Mouse (Mus musculus): Measurements from ENCODE around the gene B4galt4.
"Not testable (repeated sequence)": the region's sequence is repeated elsewhere in the genome, so short reads cannot be mapped to it uniquely, and the experiment has no call there.

B4galt4 gene

DNA sequence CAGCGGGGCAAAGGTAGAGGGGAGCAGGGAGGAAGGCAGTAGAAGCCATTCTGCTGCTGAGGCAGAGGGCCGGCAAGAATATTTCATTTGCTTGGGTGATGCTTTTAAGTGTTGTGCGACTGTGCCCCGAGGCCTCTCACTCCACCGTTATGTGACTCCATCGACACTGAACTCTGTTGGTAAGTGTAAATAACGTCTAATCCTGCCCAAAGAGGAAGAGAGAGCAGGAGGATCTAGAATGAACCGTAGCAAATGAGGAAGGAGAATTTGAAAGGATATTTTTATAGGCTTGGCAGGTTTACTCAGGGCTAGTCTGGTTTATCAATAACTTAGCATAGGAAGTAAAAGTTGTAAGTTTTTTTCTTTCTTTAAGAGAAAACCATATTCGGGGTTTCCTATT, 27.5 kb downstream of the B4galt4 start:
- DNase-seq (ENCODE audit: low spot score in 2 of 2): no peak

DNA sequence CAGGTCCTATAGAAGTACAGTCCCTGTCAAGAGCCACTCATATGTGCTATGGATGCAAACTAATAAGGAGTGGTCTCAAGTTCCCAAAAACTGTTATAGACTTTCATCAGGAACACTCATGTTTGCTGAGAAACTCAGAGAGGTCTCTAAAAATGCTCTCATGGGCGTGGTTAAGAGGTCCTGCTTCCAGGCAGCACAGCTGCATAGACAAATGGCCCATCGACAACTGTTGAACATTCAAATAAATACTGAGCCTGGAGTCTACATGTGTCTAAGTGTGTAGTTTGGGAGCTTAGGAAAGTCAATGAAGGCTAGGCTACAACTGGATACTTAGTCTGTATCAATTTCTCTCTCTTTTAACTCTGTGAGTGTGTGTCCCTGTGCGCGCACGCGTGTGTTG, 29.1 kb downstream of the B4galt4 start:
- no peak for DNase-seq (ENCODE audit: low spot score in 2 of 2)

DNA sequence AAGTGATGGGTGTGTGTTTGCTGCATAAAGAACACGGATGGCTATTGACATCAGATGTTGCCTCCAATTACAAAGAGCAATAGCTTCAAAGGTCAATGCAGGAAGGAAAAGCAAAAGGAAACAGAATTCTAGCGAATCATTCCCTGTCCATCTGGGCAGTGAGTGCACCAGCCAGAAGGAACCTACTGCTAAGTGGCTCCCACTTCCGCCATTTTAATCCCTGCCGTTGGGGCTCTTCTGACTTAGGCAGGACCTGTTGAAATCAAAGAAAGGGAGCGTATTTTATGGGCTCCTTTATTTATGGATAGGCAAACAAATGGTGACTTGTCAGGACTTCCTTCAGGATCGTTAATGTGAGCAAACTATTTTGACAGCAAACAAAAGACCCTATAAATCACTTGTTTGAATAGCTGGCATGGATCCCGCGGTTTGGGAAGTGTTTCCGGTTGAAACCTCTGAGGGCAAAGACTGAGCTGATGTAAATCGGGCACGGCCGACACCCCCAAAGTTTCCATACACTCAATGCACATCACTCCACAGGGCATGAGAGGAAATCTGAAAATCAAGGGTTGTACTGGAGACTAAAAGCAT, 30.9 kb downstream of the B4galt4 start:
- DNase-seq (ENCODE audit: low spot score in 2 of 2): no peak

DNA sequence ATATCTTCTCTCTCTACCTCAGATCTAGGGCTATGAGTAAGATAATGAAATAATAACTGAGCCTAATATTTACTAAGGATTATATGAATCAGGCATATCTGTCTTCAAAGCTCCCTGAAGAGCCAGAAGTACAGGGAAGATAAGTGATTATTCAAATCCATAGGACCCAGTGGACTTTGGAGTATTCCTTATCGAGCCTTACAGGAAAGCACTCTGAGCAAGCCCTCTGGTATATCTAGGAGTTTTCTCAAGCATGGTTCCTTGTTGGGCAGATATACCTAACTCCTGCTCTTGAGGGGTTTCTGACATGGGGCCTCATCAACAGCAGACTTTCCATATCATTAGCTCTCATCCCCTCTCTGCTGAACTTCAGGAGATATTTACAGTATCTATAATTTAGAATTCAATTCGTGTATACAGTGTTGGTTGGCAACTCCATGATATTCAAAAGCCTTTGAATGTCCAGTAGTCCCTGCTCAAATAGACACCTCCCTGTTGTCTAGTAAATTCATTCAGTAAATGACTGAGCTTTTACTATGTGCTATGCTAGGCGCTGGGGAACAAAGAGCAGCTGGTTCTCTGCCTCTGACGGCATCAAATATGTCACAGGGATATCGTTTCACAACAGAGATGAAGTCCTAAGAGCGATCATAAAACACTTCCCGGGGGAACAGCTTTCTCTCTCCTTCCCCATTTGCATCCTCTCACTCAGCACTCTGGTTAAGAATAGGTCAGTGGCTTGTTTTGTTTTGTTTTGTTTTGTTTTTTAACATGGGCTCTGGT, 33.1 kb downstream of the B4galt4 start:
- DNase-seq (ENCODE audit: low spot score in 2 of 2): no peak

DNA sequence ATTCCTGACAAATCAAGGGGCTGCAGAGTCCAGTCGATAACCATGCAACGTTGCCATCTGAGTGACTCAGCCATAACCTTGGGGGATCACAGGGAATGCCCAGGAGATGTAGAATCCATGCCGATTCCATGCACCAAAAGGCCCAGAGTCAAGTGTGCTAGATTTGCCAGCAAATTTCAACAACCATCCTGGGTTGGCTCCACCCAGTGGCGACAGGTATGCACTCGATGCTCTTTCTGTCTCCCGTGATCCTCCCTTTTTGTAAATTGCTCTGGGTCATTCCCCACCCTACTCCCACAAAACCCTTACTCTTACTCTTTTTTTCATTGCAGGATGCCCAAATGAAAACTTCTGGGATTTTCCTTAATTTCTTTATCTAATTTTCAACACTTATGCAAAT, 34.3 kb downstream of the B4galt4 start:
- no peak for DNase-seq (ENCODE audit: low spot score in 2 of 2)

DNA sequence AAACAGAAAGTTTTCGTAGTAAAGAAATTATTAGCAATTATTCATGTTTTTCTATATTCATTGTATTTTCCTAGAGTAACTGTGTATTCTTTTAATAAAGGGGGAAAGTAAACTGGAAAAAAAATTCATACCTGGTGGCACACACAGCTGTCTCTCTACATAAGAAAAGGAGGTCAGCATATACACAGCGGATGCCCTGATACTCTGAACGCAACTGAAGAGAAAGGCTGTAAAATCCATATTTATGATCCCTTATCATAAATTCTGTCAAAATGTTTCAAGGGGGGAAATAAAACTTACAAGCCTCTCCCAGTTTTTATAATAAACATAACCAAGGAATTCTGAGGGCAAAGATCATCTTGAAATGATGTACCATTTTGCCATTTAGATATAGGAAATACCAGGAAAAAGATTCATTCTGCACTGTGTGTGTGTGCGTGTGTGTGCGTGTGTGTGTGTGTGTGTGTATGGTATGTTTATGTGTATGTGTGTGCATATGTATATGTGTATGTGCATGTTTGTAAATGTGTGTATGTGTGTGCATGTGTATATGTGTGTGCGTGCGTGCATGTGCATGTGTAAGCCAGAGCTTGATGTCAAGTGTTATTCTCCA, 39.0 kb downstream of the B4galt4 start:
- no peak for DNase-seq (ENCODE audit: low spot score in 2 of 2)

DNA sequence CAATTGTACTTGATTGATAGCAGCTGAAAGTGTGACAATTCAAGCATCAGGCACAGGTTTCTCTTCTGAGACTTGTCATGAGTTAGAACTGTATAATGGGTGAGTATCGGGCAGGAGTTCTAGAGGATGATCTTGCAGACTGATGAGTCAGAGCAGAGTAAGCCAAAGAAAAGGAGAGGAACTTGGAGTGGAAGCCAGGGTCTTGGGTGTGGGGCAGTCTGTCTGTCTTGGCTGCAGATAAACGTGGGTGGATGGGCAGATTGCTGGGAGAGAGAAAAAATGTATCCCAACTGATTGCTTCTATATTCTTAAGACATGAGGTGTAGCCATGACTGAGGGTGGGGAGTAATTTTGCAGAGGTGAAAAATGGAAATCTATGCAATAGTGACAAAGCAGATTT, 39.9 kb downstream of the B4galt4 start:
- no peak for DNase-seq (ENCODE audit: low spot score in 2 of 2)

DNA sequence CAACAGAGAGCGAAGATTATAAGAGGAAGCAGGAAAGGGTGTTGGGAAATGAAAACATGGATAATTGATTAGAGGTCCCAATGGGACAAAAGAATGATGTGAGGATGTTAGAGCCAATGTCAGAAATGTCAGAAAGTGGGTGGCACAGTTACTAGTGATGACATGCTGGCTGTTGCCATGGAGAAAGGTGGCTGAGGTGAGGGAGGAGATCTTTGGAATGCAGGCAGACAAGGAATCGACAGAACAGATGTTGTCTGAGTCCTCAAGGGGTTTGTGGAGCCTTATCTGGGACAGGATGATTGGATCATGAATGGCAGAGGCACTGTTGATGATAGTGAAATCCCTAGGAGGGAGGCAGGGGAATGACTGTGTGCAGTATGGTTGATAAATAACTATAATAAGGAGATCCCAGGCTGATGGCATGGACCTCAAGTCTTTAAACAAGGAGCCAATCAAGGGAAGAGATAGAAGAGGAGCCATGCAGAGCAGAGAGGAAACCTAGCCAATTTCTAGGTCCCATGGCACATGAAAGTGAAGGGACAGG, 40.5 kb downstream of the B4galt4 start:
- no peak for DNase-seq (ENCODE audit: low spot score in 2 of 2)

DNA sequence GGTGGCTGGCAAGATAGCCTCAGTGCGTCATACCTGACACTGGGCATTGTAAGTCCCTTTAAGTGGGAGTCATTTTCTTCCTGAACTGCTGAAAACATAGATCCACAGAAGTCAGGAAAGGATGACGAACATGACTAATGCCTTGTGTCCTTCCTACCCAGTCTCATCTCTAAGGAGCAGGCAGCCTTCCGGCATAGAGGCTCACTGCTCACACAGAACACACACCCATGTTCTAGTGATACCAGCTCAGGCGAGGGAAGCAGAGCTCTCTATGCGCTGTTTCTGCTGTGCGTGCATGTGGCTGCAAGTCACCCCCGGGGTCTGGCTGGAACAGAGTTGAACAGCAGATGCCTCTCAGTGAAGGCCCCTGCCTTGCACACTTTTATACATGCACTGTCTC, 43.2 kb downstream of the B4galt4 start:
- DNase-seq (ENCODE audit: low spot score in 2 of 2): no peak

DNA sequence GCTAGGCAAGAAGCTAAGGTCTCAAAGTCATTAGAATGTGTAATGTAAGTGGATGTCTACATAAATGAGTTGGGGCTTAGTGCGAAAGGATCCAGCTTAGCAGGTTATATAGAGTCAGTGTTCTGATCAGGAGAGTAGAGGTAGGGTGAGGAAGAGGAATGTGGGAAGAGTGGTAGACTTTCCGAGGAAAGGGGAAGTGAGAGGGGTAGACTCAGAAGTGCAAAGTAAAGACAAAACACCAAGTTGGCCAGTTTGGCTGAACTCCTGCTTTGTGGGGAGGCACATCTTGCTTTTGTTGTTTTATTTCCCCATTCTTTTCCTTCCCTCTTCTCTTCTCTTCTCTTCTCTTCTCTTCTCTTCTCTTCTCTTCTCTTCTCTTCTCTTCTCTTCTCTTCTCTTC, 47.0 kb downstream of the B4galt4 start:
- no peak for DNase-seq (ENCODE audit: low spot score in 2 of 2)

DNA sequence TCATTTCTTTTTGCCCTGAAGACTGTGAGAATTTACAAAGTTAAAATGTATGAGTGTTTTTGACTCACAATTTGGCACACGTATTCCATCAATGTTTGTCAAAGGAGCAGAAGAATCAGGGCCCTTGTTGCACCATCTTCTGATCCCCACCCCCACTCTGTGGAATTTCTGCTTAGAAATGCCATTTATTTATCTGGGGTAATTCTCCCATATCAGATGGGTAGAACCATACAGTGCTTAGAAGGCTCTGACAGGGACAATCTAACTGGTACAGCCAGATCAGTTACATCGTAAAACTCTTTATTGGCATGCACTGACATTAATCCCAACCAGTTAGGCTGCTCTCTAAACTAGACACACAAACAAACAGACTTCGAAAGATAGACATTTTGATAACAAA, 47.9 kb downstream of the B4galt4 start:
- DNase-seq (ENCODE audit: low spot score in 2 of 2): no peak

DNA sequence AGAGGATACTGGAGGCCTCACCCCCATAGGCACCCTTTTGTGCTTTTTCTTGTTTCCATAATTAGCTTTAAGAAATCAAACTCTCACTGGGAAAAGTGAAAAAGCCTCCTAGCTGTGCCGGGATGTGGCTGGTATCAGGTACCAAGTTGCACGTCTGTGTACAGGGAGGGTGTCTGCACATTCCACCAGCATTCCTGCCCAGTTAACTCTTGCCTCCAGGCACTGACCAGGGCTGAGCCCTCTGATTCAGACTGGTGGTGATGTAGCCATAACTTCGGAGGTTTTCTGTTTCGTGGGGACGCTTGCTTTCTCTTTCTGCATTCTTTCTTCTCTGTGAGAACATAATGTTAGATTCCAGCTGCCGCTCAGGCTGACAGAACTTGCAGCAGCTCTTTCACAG, 51.1 kb downstream of the B4galt4 start:
- no peak for DNase-seq (ENCODE audit: low spot score in 2 of 2)

DNA sequence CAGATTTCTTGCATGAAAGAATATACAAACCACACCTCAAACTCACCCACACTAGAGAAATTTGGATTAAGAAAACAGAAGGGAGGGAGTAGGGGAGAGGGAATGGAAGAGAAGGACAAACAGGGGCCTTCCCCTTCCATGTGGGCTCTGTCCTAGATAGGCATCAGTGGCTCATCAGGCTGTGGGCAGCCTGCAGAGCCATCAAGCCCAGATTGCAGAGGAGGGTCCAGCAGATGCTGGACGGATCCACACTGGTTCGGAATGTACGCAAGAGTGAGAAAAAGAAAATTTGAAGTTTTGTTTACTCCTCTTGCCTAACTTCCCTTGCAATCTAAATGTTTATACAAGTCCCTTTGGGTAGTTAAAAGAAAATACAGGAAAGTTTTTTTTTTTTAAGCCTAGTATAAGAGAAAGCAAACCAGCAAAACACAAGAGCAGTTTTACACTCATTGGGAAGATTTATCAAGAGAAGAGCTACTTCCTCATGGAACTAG, 56.9 kb downstream of the B4galt4 start:
- no peak for DNase-seq (ENCODE audit: low spot score in 2 of 2)

DNA sequence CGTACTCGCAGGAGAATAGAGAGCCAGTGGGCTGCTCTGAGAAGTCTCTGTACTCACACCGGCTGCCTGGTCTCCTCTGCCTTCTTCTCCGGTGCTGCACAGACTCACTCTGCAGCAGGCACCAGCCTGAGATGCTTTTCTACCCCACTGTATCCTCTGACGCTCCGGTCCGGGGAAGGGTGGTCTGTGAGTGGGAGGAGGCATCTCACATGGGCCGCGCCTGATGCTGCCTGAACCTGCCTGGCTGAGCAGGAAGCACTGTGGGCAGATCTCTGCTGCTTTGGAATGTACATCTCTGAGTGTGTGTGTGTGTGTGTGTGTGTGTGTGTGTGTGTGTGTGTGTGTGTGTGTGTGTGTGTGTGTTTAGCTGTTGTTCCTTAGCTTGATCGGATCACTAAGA, 58.0 kb downstream of the B4galt4 start, which contains the start of gene Upk1b:
Gene Upk1b, minus strand, starts transcription at position 238 of the 400 bp plus-strand sequence.
- peak in 1 of 2 experiments; percentile 5 for DNase-seq (ENCODE audit: low spot score in 2 of 2)

DNA sequence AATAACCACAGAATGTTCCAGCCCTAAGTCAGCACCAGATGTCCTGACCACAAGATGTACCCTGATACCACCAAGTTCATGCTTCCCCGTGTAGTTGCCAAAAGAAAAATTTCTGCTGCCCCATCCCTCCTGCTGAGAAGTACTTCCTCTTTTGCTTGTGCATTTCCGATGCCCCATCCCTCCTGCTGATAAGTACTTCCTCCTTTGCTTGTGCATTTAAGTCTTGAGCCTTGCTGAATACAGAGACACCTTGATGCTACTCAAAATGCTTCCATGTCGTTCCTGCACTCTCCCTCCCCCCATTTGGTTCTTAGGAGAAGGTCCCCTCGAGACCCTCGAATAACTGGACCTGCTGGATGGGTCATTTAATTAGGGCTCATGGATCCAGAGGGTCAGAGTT, 65.7 kb downstream of the B4galt4 start:
- not testable (repeated sequence) for DNase-seq (ENCODE audit: low spot score in 2 of 2)

DNA sequence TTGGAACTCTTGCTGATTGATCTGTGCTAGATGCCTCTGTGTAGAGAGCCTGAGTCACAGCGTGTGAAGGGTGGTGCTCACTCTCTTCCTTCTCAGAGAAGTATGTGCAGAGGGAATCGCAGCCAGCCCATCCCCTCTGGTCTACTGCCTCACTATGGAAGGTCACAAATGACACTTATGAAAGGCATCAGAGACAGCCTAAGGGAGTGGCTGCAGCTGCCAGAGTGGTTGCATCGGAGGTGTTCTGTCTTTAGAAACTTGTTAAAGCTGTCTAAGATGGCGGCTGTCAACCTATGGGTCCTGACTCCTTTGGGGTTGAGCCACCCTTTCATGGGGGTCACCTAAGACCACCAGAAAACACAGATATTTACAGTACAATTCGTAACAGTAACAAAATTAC, 68.1 kb downstream of the B4galt4 start:
- DNase-seq (ENCODE audit: low spot score in 2 of 2): no peak

DNA sequence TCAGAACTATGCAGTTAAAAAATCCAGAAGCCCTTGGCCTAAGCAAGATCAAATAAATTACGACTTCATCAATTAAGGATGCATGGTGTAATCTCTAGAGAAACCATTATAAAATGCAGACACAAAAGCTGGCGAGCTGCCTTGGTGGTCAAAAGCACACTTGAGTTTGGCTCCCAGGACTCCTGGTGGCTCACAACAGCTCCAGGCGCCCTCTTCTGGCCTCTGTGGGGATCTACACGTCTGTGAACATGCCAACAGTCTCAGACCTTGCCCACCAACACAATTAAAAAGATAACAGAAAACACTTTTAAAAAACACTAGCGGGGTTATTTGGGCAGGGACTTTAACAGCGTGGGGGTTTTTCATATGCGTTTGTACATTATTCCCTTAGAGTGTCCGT, 70.5 kb downstream of the B4galt4 start:
- peak in 1 of 2 experiments; percentile 67 for DNase-seq (ENCODE audit: low spot score in 2 of 2)
